Mouse (Mus musculus) forebrain, postnatal 0 days (tissue): ENCODE results near the gene Parg. TPM values are rescaled to one million over a fixed set of nuclear protein-coding genes. Genes with fewer than 3 reads are reported as not detected.

ENCODE experiments used
- ATAC-seq: fragments of 200-750 bp; cut with Nextera tagmentation; 2 replicates; pipeline ENCODE4 v1.8.0; 2017; ENCODE audit warnings: mild to moderate bottlenecking, moderate library complexity
- DNase-seq: peaks from one replicate; pipeline ENCODE4 v3.0.0-alpha.2; 2015
- H3K27ac ChIP-seq: fragments of 300-500 bp; sonication (generic); 2 replicates; pipeline ENCODE4 v1.5.1; 2014; ENCODE audit warnings: low read depth, mild to moderate bottlenecking, antibody characterized with exemption, low read length, moderate library complexity, mixed read lengths
- H3K27me3 ChIP-seq: fragments of 300-500 bp; sonication (generic); 2 replicates; pipeline ENCODE4 v1.6.1; 2014; ENCODE audit warnings: mild to moderate bottlenecking, low read length, mixed read lengths; ENCODE audit not compliant: insufficient read depth
- H3K36me3 ChIP-seq: fragments of 300-500 bp; sonication (generic); 2 replicates; pipeline ENCODE4 v1.6.1; 2014; ENCODE audit warnings: mild to moderate bottlenecking, moderate library complexity; ENCODE audit not compliant: insufficient read depth
- H3K4me1 ChIP-seq: fragments of 300-500 bp; sonication (generic); 2 replicates; pipeline ENCODE4 v1.6.1; 2014; ENCODE audit warnings: antibody characterized with exemption; ENCODE audit not compliant: insufficient read depth
- H3K4me2 ChIP-seq: fragments of 300-500 bp; sonication (generic); 2 replicates; pipeline ENCODE4 v1.6.1; 2014; ENCODE audit warnings: low read depth, mild to moderate bottlenecking, moderate library complexity
- H3K4me3 ChIP-seq: fragments of 300-500 bp; sonication (generic); 2 replicates; pipeline ENCODE4 v1.5.1; 2014; ENCODE audit warnings: low read depth, low read length, mixed read lengths
- H3K9ac ChIP-seq: fragments of 300-500 bp; sonication (generic); 2 replicates; pipeline ENCODE4 v1.6.1; 2014; ENCODE audit warnings: mild to moderate bottlenecking
- H3K9me3 ChIP-seq: fragments of 300-500 bp; sonication (generic); 2 replicates; pipeline ENCODE4 v1.6.1; 2016; ENCODE audit warnings: low read length
- CTCF ChIP-seq: sonication (generic); IDR thresholded peaks from 2 replicates; pipeline ENCODE4 v1.5.1; 2016; ENCODE audit warnings: antibody characterized with exemption, control low read depth, low read depth
- WGBS: fragments of 180-500 bp; shearing (Covaris S2); extraction: QIAGEN DNeasy Blood & Tissue Kit; methylation state at CpG from one replicate; pipeline ENCODE4 v1.1.7; 2014; 5-methylcytosine and 5-hydroxymethylcytosine counted together
- polyA plus RNA-seq: library from polyadenylated mRNA; unstranded; fragments of >200 nt; fragmentation: Nextera tagmentation; extraction: Ambion mirVana; gene quantifications from 2 replicates; pipeline ENCODE4 v1.2.1, GENCODE M21; 2015
- total RNA-seq: library from RNA; depleted of rRNA; stranded (reverse); fragments of >200 nt; gene quantifications from 2 replicates; pipeline ENCODE4 v1.2.3, GENCODE M21; 2014

Gene Parg
- total and polyA plus RNA-seq, 2 experiments from 2014 or later: 28.9 to 56.0 TPM

DNA sequence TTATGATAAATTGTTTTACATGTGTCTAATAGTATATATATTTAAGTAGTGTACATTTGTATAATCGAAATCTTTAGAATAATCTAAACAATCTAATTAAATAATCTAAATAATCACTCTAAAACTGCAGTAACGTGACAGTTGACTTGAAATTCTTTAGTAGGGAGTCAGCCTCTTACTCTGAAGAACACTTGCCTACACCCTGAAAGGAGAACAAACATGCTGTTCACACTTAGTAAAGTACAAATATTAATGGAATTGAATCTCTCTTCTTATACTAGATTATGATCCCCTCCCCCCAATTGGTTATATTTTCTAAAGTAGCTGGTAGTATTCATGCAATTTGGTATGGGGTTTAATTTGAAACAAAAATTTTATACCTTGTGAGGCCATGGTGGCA, 60.0 kb downstream of the Parg start:
- DNase-seq (no peak), ATAC-seq (no peak)
- TF ChIP-seq CTCF: no peak
- no peak overlapping the region for H3K4me3 ChIP-seq
- no peaks in the 10 kb centered on the region for H3K4me1 ChIP-seq
- H3K9me3 ChIP-seq: no peaks in the 10 kb centered on the region
- H3K4me2 ChIP-seq: no peak overlapping the region
- no peak overlapping the region for H3K9ac ChIP-seq
- H3K27ac ChIP-seq: no peak overlapping the region
- no peaks in the 10 kb centered on the region for H3K27me3 ChIP-seq
- H3K36me3 ChIP-seq: peaks cover 26% of the 10 kb centered on the region
- 91% methylated on average over 2 of the region's 2 CpGs for WGBS

DNA sequence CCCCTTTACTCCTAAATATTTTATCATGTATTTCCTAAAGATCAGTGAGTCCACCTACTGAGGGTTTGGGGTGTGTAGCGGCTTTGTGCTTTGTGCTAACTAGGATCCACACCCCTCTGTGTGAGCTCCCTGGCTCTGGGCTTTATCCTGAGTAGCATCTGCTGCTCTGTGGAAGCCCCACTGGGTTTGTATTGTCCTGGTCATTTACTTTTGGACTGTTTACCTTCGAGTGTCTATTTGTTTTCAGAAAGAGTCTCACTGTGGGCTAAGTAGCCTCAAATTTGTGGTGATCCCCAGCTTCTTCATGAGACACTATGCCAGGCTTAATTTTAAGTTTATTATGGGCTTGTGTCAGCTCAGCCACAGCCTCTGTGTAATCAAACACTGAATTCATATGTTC, 67.2 kb downstream of the Parg start:
- Histone ChIP-seq H3K4me3 (no peak overlapping the region), H3K4me2 (no peak overlapping the region), H3K9ac (no peak overlapping the region), H3K9me3 (no peaks in the 10 kb centered on the region), H3K27me3 (no peaks in the 10 kb centered on the region), H3K36me3 (peaks cover 22% of the 10 kb centered on the region; the same call in 1 of the 2 replicates), H3K27ac (no peak overlapping the region), H3K4me1 (no peaks in the 10 kb centered on the region)
- ATAC-seq: no peak
- DNase-seq: no peak
- no peak for TF ChIP-seq CTCF
- 49% methylated on average over 2 of the region's 2 CpGs for WGBS

DNA sequence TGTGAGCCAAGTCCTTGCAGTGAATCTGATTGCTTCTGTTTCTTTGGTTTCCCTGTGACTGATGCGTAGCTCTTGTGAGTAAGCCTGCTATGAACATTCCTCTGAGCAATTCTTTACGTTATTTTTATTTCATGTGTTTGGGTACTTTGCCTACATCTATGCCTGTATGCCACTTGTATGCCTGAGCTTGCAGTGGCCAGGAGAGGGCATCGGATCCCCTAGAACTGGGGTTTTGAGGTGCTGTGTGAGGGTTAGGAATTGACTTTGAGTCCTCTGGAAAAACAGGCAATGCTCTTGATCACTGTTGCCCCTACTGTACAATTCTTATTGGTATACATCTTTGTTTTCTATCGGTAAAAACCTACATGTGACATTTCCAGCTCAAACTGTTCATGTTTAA, 67.8 kb downstream of the Parg start:
- peaks cover 25% of the 10 kb centered on the region; the same call in 1 of the 2 replicates for H3K36me3 ChIP-seq
- H3K27ac ChIP-seq: no peak overlapping the region
- H3K9ac ChIP-seq: no peak overlapping the region
- 78% methylated on average over 4 of the region's 4 CpGs for WGBS
- H3K27me3 ChIP-seq: no peaks in the 10 kb centered on the region
- no peak overlapping the region for H3K4me2 ChIP-seq
- peak; percentile 63 for TF ChIP-seq CTCF
- no peaks in the 10 kb centered on the region for H3K4me1 ChIP-seq
- H3K9me3 ChIP-seq: no peaks in the 10 kb centered on the region
- DNase-seq (peak; percentile 26), ATAC-seq (peak; percentile 36; the same call in 1 of the 2 replicates)
- H3K4me3 ChIP-seq: no peak overlapping the region

DNA sequence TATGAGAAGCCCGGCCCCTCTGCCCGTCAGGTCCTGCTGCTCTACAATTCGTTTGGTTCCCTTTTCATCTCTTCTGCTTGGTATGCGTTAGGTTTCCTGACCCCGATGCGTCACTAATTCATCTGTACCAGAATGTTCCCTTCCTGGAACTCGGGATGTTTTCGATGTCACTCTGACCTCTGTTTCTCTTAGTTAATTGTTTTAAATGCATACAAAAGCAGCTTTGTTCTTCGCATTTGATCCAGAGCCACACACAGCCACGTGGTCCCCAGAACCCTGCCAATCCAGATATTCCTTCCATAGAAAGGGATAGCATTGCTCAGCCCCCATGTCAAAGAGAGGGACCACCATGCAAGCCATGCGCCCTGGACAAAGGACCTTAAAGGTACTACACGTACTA, 99.9 kb downstream of the Parg start:
- WGBS: 40% methylated on average over 12 of the region's 12 CpGs
- DNase-seq: no peak
- H3K27ac ChIP-seq: no peak overlapping the region
- H3K4me2 ChIP-seq: no peak overlapping the region
- no peak overlapping the region for H3K9ac ChIP-seq
- no peaks in the 10 kb centered on the region for H3K27me3 ChIP-seq
- no peak for TF ChIP-seq CTCF
- H3K4me3 ChIP-seq: no peak overlapping the region
- no peaks in the 10 kb centered on the region; the same call in 1 of the 2 replicates for H3K36me3 ChIP-seq
- no peaks in the 10 kb centered on the region for H3K4me1 ChIP-seq
- no peaks in the 10 kb centered on the region for H3K9me3 ChIP-seq
- peak; percentile 53 for ATAC-seq

DNA sequence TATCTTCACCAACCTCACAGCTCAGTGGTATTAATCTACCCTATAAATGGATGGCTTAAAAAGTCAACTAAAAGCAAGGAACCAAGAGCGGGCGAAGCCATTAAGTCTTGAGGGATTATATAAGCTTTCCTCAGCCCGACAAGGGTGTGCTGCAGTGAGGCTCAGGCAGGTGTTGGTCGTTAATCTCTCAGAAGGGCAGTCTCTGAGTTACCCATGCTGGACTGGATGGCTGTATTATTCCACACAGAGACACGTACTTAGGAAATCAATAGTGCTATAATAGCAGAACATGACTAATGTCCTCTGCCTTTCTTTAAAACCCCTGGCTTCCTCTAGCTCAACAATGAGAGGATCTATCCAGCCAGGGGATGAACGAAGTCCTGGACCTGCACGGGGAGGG, 100.7 kb downstream of the Parg start:
- no peaks in the 10 kb centered on the region for H3K27me3 ChIP-seq
- H3K36me3 ChIP-seq: no peaks in the 10 kb centered on the region; the same call in 1 of the 2 replicates
- DNase-seq (no peak), ATAC-seq (no peak)
- no peaks in the 10 kb centered on the region for H3K9me3 ChIP-seq
- no peak overlapping the region for H3K27ac ChIP-seq
- H3K4me3 ChIP-seq: no peak overlapping the region
- no peak overlapping the region for H3K9ac ChIP-seq
- no peak overlapping the region for H3K4me2 ChIP-seq
- 80% methylated on average over 7 of the region's 7 CpGs for WGBS
- TF ChIP-seq CTCF: no peak
- no peaks in the 10 kb centered on the region for H3K4me1 ChIP-seq

DNA sequence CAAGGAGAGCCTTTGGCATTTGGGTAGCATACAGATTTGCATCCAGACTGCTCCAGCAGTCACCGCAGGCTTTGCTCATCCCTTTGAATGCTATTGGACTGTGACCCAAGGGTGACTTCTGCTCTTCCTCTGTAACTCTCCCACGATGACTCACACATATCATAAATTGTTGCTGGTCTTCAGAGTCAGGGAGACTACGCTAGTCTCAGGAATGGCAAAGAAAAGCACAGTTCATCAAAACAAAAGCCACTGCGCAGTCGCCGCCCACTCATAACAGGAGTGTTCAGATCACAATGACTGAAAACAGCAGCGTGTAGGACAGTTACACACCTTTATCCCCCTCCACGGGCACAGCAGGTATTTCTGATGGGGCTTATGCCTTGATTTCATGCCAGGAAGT, 103.2 kb downstream of the Parg start:
- Histone ChIP-seq H3K4me2 (no peak overlapping the region), H3K36me3 (no peaks in the 10 kb centered on the region), H3K9ac (no peak overlapping the region), H3K4me3 (no peak overlapping the region), H3K9me3 (no peaks in the 10 kb centered on the region), H3K4me1 (no peaks in the 10 kb centered on the region), H3K27me3 (no peaks in the 10 kb centered on the region), H3K27ac (no peak overlapping the region)
- WGBS: 84% methylated on average over 8 of the region's 8 CpGs
- DNase-seq: no peak
- ATAC-seq: no peak
- no peak for TF ChIP-seq CTCF

DNA sequence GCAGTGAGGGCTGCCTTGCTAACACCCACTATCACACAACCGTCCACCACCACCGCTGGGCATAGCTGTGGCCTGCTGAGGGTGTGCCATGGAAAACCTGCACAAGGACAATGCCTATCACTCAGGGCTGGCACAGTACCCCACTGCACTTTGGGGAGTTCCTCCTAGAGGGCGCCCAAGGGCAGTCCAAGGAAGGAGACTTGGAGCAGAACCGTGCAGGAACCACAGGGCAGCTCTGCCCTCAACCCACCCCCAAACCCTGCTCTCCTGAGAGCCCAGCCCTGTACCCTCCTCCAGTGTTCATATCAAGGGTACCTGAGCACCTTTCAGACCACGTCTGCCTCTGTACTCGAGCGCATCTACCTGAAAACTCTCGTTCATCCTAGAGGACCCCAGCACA, 108.1 kb downstream of the Parg start:
- Histone ChIP-seq H3K9ac (no peak overlapping the region), H3K4me2 (no peak overlapping the region), H3K4me1 (no peaks in the 10 kb centered on the region), H3K27ac (no peak overlapping the region), H3K9me3 (no peaks in the 10 kb centered on the region), H3K27me3 (no peaks in the 10 kb centered on the region), H3K36me3 (no peaks in the 10 kb centered on the region), H3K4me3 (no peak overlapping the region)
- peak; percentile 39 for DNase-seq
- 39% methylated on average over 8 of the region's 8 CpGs for WGBS
- ATAC-seq: no peak
- TF ChIP-seq CTCF: peak; percentile 58
